Mouse (Mus musculus) embryonic fibroblast, embryonic 13.5 days (primary cell): Measurements from ENCODE around the gene Vmn1r83. TPM values are rescaled to one million over a fixed set of nuclear protein-coding genes. Genes with fewer than 3 reads are reported as not detected.

Source experiments
- H3K27ac ChIP-seq: 2 replicates; pipeline ENCODE4 v1.5.1; 2012; ENCODE audit warnings: low read length, control low read depth, inconsistent platforms; ENCODE audit not compliant: insufficient read depth
- H3K4me1 ChIP-seq: 2 replicates; pipeline ENCODE4 v1.6.1; 2011; ENCODE audit warnings: low read length; ENCODE audit not compliant: control insufficient read depth, insufficient read depth
- H3K4me3 ChIP-seq: 2 replicates; pipeline ENCODE4 v1.5.1; 2011; ENCODE audit warnings: mild to moderate bottlenecking, control low read depth, low read length; ENCODE audit not compliant: insufficient read depth
- CTCF ChIP-seq: IDR thresholded peaks from 2 replicates; pipeline ENCODE4 v1.5.1; 2011; ENCODE audit warnings: mild to moderate bottlenecking, control low read depth, low read length, moderate library complexity, borderline replicate concordance; ENCODE audit not compliant: insufficient read depth
- POLR2A ChIP-seq: IDR thresholded peaks from 2 replicates; pipeline ENCODE4 v1.6.1; 2011; ENCODE audit warnings: low read depth, mild to moderate bottlenecking, control low read depth, low read length, moderate library complexity
- polyA plus RNA-seq: library from polyadenylated mRNA; stranded (reverse); fragments of >200 nt; gene quantifications from 2 replicates; pipeline ENCODE4 v1.2.4, GENCODE M21; 2011; ENCODE audit warnings: low read depth; ENCODE audit not compliant: missing spikeins, insufficient read length

Gene Vmn1r83
- not detected in 2 replicates for polyA plus RNA-seq

- Histone ChIP-seq H3K27ac (no peak within 1 kb of the TSS), H3K4me3 (no peak within 1 kb of the TSS), H3K4me1 (no peaks in the 10 kb centered on the region)
- TF ChIP-seq POLR2A (no peak), CTCF (no peak)
Observed at GRCm38 (mm10) chr7:12329381-12329780, at the start of gene Vmn1r83. Vmn1r83 (minus strand) TSS chr7:12329481.

GRCm38 (mm10) chr7:12369173-12369572, 39.9 kb upstream of the Vmn1r83 start, which contains the start of gene Vmn1r84:
Vmn1r84 (minus strand) TSS chr7:12369273.
- no peak for TF ChIP-seq POLR2A
- TF ChIP-seq CTCF: no peak
- H3K4me1 ChIP-seq: no peaks in the 10 kb centered on the region
- H3K27ac ChIP-seq: no peak within 1 kb of the TSS
- H3K4me3 ChIP-seq: no peak within 1 kb of the TSS

- H3K27ac ChIP-seq: no peak within 1 kb of the TSS
- no peaks in the 10 kb centered on the region for H3K4me1 ChIP-seq
- TF ChIP-seq POLR2A: no peak
- TF ChIP-seq CTCF: no peak
- H3K4me3 ChIP-seq: no peak within 1 kb of the TSS
Observed at GRCm38 (mm10) chr7:12300130-12300529, 29.2 kb downstream of the Vmn1r83 start, which contains the start of gene Vmn1r82. Vmn1r82 (plus strand) TSS chr7:12300430.

Other genes starting within 250 kb of the Vmn1r83 start
- gene Vmn1r78, start 179.2 kb downstream of the Vmn1r83 start, polyA plus RNA-seq: not detected in 2 replicates
- gene Vmn1r79, start 158.2 kb downstream of the Vmn1r83 start, polyA plus RNA-seq: not detected in 2 replicates
- gene Vmn1r80, start 140.2 kb downstream of the Vmn1r83 start, polyA plus RNA-seq: not detected in 2 replicates
- 0.09 TPM in 1 of 2 replicates, not detected in the other for gene Vmn1r81, start 61.2 kb downstream of the Vmn1r83 start, polyA plus RNA-seq
- not detected in 2 replicates for gene Vmn1r82, start 29.1 kb downstream of the Vmn1r83 start, polyA plus RNA-seq
- gene Vmn1r84, start 39.8 kb upstream of the Vmn1r83 start, polyA plus RNA-seq: not detected in 2 replicates
- 2.7 and 2.8 TPM in 2 replicates for gene Zfp551, start 93.3 kb upstream of the Vmn1r83 start, polyA plus RNA-seq
- gene Zfp606, start 148.8 kb upstream of the Vmn1r83 start, polyA plus RNA-seq: 8.1 and 11.6 TPM in 2 replicates
- not detected in 2 replicates for gene 2900092C05Rik, start 183.0 kb upstream of the Vmn1r83 start, polyA plus RNA-seq